22 mouse cellular contexts compared by ENCODE assay signal in the genomic region with DNA sequence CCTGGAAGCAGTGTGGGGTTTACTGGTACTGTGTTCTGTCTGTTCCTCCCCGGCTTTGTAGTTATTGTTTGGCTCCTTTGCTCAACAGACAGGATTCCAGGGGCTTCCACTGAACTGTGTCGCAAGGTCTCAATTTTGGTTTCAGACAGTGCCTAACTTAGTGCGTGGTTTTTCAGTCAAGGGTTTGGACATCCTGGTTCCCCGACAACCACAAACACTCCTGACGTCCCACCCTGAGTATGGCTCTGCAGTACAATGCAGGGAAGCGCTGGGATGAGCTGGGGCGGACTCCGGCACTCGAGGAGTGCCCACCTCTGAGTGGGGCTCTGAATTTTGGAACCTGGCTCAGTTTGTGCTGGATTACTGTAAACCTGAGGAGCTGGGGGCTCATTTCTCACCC. TPM values are rescaled to one million over a fixed set of nuclear protein-coding genes. Genes with fewer than 3 reads are reported as not detected.
DNase-seq lines count a peak whose midpoint lies in the region; ATAC-seq and TF ChIP-seq lines count a peak whose summit lies in the region.
"Had no signal": no experiment of that assay in that cellular context is flagged by ENCODE, and none has a peak within 500 bp of the region (broad histone marks: within the 10 kb centered on the region; RNA-seq: fewer than 3 reads in every experiment).

No protein-coding gene starts in this region.

- TF ChIP-seq CTCF in hindbrain, postnatal 0 days (IDR thresholded peaks at IDR 0.05; ENCODE audit: low read depth) = no peak

- no peaks in the 10 kb centered on the region for H3K36me3 ChIP-seq in hindbrain, postnatal 0 days (ENCODE audit: insufficient read depth, low read length)
- H3K36me3 ChIP-seq in hindbrain, embryonic 10.5 days = peaks cover 38% of the 10 kb centered on the region

- no peak overlapping the region for H3K9ac ChIP-seq in hindbrain, postnatal 0 days (replicated peaks; ENCODE audit: low read length)
- H3K9ac ChIP-seq: hindbrain, embryonic 12.5 days; liver, embryonic 14.5 days; neural tube, embryonic 13.5 days had no signal

- no peaks in the 10 kb centered on the region for H3K27me3 ChIP-seq in hindbrain, postnatal 0 days (ENCODE audit: insufficient read depth, low read length)
- no peaks in the 10 kb centered on the region for H3K27me3 ChIP-seq in hindbrain, embryonic 10.5 days (ENCODE audit: insufficient read depth, poor library complexity, severe bottlenecking)
- H3K27me3 ChIP-seq: hindbrain, embryonic 12.5 days; neural tube, embryonic 13.5 days had no signal

- H3K4me2 ChIP-seq in hindbrain, postnatal 0 days (ENCODE audit: low read depth, low read length) = no peak overlapping the region
- H3K4me2 ChIP-seq: hindbrain, embryonic 12.5 days; midbrain, embryonic 11.5 days; neural tube, embryonic 13.5 days had no signal

- no peaks in the 10 kb centered on the region for H3K9me3 ChIP-seq in hindbrain, postnatal 0 days (ENCODE audit: low read length)
- H3K9me3 ChIP-seq in hindbrain, embryonic 10.5 days = 0 out of 2 replicates have a peak, but pooled peaks cover 3% of the 10 kb centered on the region
- H3K9me3 ChIP-seq: hindbrain, embryonic 12.5 days; neural tube, embryonic 13.5 days had no signal

- no peak for ATAC-seq in hindbrain, postnatal 0 days
- peak; percentile 67 for ATAC-seq in granulocyte monocyte progenitor cell, adult 5-6 weeks (replicated peaks; ENCODE audit: poor library complexity, severe bottlenecking)
- ATAC-seq: forebrain, embryonic 16.5 days had no signal

- no peaks in the 10 kb centered on the region for H3K4me1 ChIP-seq in hindbrain, postnatal 0 days (ENCODE audit: insufficient read depth, low read length)
- peaks cover 35% of the 10 kb centered on the region for H3K4me1 ChIP-seq in hindbrain, embryonic 10.5 days (replicated peaks)

- 70% methylated on average over 9 of the region's 9 CpGs for WGBS in hindbrain, postnatal 0 days
- 81% methylated on average over 9 of the region's 9 CpGs for WGBS in hindbrain, embryonic 10.5 days

- peak; percentile 91 for DNase-seq in heart, adult 11 months
- DNase-seq in heart, postnatal 25 days (ENCODE audit: low spot score) = no peak
- DNase-seq in hindbrain, postnatal 0 days (ENCODE audit: low spot score) = no peak
- DNase-seq in hindbrain, embryonic 10.5 days (ENCODE audit: low spot score) = no peak
- peak; percentile 53 for DNase-seq in 416B (ENCODE audit: low read depth)
- no peak for DNase-seq in urinary bladder, postnatal 10 days (ENCODE audit: low spot score)
- DNase-seq in gastrocnemius, adult 8-10 months (ENCODE audit: low spot score in 2 of 2) = no peak
- DNase-seq: adrenal gland, postnatal 36 days; B cell, adult 2 months; cerebellum, adult 8-10 months; kidney, adult 9 months; right cerebral cortex, postnatal 14 days; thymus, postnatal 14 days had no signal

- intact Hi-C loops in heart, postnatal 25 days (cut with DNase I) = no loop called here

- H3K4me3 ChIP-seq in hindbrain, postnatal 0 days (ENCODE audit: low read length) = no peak overlapping the region
- no peak overlapping the region for H3K4me3 ChIP-seq in hindbrain, embryonic 10.5 days
- H3K4me3 ChIP-seq: hindbrain, embryonic 12.5 days; neural tube, embryonic 13.5 days had no signal

- peak overlapping the region; percentile 20; the same call in 1 of the 2 replicates for H3K27ac ChIP-seq in hindbrain, postnatal 0 days
- H3K27ac ChIP-seq in hindbrain, embryonic 10.5 days = no peak overlapping the region; the same call in 1 of the 2 replicates
- H3K27ac ChIP-seq: hindbrain, embryonic 12.5 days; liver, embryonic 14.5 days; neural tube, embryonic 13.5 days had no signal

RNA-seq across cellular contexts. Expression of a gene that starts 30.9 kb away (rescaled TPM):
- 10 to 100 TPM; 48.5 to 54.4 TPM for total RNA-seq in heart, postnatal 25 days (2021)
- 52.3 and 56.9 TPM in 2 replicates for total RNA-seq in hindbrain, postnatal 0 days (2014; rRNA removed)
- polyA plus RNA-seq in hindbrain, postnatal 0 days (2015; fragmentation: Nextera tagmentation; extraction: Ambion mirVana) = 30.3 and 31.6 TPM in 2 replicates
- polyA plus RNA-seq in hindbrain, embryonic 10.5 days (2016; fragmentation: Nextera tagmentation; extraction: Ambion mirVana) = 48.2 and 54.4 TPM in 2 replicates
- 19.7 and 25.6 TPM in 2 replicates for total RNA-seq in granulocyte monocyte progenitor cell, adult 5-6 weeks (2014; fragmentation: Nextera tagmentation)
- 20.2 and 23.5 TPM in 2 replicates for total RNA-seq in granulocyte monocyte progenitor cell, adult 5-6 weeks (2017)
- total RNA-seq in gastrocnemius, adult 8-10 months (2022) = 100 to 1,000 TPM in 1 of 4 experiments, 10 to 100 TPM in 3; 56.9 to 103 (median 59.7) TPM

RNA-seq across cellular contexts. Expression of a gene that starts 43.2 kb away (rescaled TPM):
- not detected for total RNA-seq in heart, postnatal 25 days (2021)
- not detected in 2 replicates for total RNA-seq in hindbrain, postnatal 0 days (2014; rRNA removed)
- not detected in 2 replicates for polyA plus RNA-seq in hindbrain, postnatal 0 days (2015; fragmentation: Nextera tagmentation; extraction: Ambion mirVana)
- not detected in 2 replicates for polyA plus RNA-seq in hindbrain, embryonic 10.5 days (2016; fragmentation: Nextera tagmentation; extraction: Ambion mirVana)
- total RNA-seq in granulocyte monocyte progenitor cell, adult 5-6 weeks (2014; fragmentation: Nextera tagmentation) = not detected in 2 replicates
- total RNA-seq in granulocyte monocyte progenitor cell, adult 5-6 weeks (2017) = not detected in 2 replicates
- not detected for total RNA-seq in gastrocnemius, adult 8-10 months (2022)
- total RNA-seq: layer of hippocampus, postnatal 25 days; left cerebral cortex, postnatal 14 days had no signal
- polyA plus RNA-seq: hindbrain, embryonic 12.5 days; intestine, embryonic 14.5 days; midbrain, embryonic 11.5 days; neural tube, embryonic 13.5 days had no signal

RNA-seq across cellular contexts. Expression of a gene that starts 56.6 kb away (rescaled TPM):
- 1 to 10 TPM; 3.1 to 4.2 TPM for total RNA-seq in heart, postnatal 25 days (2021)
- total RNA-seq in hindbrain, postnatal 0 days (2014; rRNA removed) = 8.1 and 10.2 TPM in 2 replicates
- 12.0 and 13.0 TPM in 2 replicates for polyA plus RNA-seq in hindbrain, postnatal 0 days (2015; fragmentation: Nextera tagmentation; extraction: Ambion mirVana)
- polyA plus RNA-seq in hindbrain, embryonic 10.5 days (2016; fragmentation: Nextera tagmentation; extraction: Ambion mirVana) = 12.9 and 17.9 TPM in 2 replicates
- total RNA-seq in granulocyte monocyte progenitor cell, adult 5-6 weeks (2014; fragmentation: Nextera tagmentation) = 11.8 and 16.3 TPM in 2 replicates
- total RNA-seq in granulocyte monocyte progenitor cell, adult 5-6 weeks (2017) = 8.7 and 10.9 TPM in 2 replicates
- total RNA-seq in gastrocnemius, adult 8-10 months (2022) = 1 to 10 TPM; 1.6 to 3.0 (median 2.8) TPM

RNA-seq across cellular contexts. Expression of a gene that starts 56.8 kb away (rescaled TPM):
- total RNA-seq in heart, postnatal 25 days (2021) = 10 to 100 TPM; 33.2 to 37.0 TPM
- total RNA-seq in hindbrain, postnatal 0 days (2014; rRNA removed) = 66.2 and 71.1 TPM in 2 replicates
- polyA plus RNA-seq in hindbrain, postnatal 0 days (2015; fragmentation: Nextera tagmentation; extraction: Ambion mirVana) = 220 and 224 TPM in 2 replicates
- polyA plus RNA-seq in hindbrain, embryonic 10.5 days (2016; fragmentation: Nextera tagmentation; extraction: Ambion mirVana) = 203 and 209 TPM in 2 replicates
- total RNA-seq in granulocyte monocyte progenitor cell, adult 5-6 weeks (2014; fragmentation: Nextera tagmentation) = 9.9 and 23.4 TPM in 2 replicates
- 13.9 and 14.3 TPM in 2 replicates for total RNA-seq in granulocyte monocyte progenitor cell, adult 5-6 weeks (2017)
- 10 to 100 TPM; 51.1 to 76.4 (median 62.8) TPM for total RNA-seq in gastrocnemius, adult 8-10 months (2022)

RNA-seq across cellular contexts. Expression of a gene that starts 59.9 kb away (rescaled TPM):
- 1 to 10 TPM; 7.8 to 8.8 TPM for total RNA-seq in heart, postnatal 25 days (2021)
- total RNA-seq in hindbrain, postnatal 0 days (2014; rRNA removed) = 9.3 and 11.2 TPM in 2 replicates
- 37.1 and 38.9 TPM in 2 replicates for polyA plus RNA-seq in hindbrain, postnatal 0 days (2015; fragmentation: Nextera tagmentation; extraction: Ambion mirVana)
- polyA plus RNA-seq in hindbrain, embryonic 10.5 days (2016; fragmentation: Nextera tagmentation; extraction: Ambion mirVana) = 14.4 and 15.7 TPM in 2 replicates
- 9.6 and 12.5 TPM in 2 replicates for total RNA-seq in granulocyte monocyte progenitor cell, adult 5-6 weeks (2014; fragmentation: Nextera tagmentation)
- total RNA-seq in granulocyte monocyte progenitor cell, adult 5-6 weeks (2017) = 5.4 TPM in 2 replicates
- 10 to 100 TPM; 12.0 to 14.7 (median 12.6) TPM for total RNA-seq in gastrocnemius, adult 8-10 months (2022)

Comparison
In these comparisons a context has a peak if more than half of its experiments do, and no peak if none do; other contexts are left out.
1. DNase-seq: peak in heart, adult 11 months (single experiment) and 416B (single experiment); none in heart, postnatal 25 days (single experiment), hindbrain, postnatal 0 days (single experiment), hindbrain, embryonic 10.5 days (single experiment), urinary bladder, postnatal 10 days (single experiment) and gastrocnemius, adult 8-10 months (0 of 2).